Mouse (Mus musculus) megakaryocyte, embryonic 14.5 days (primary cell): ENCODE measurements at regions not wholly inside any gene's neighbourhood (a gene's known extent, or its start where the extent isn't known, plus 50 kb on each side); places are given as distances from the start of the nearest gene placed in this dataset.

Source experiments
- FLI1 ChIP-seq: IDR thresholded peaks from 2 replicates; pipeline ENCODE4 v1.6.1; 2012; ENCODE audit warnings: low read length, inconsistent platforms, mixed read lengths
- GATA1 ChIP-seq: IDR thresholded peaks from 3 replicates; pipeline ENCODE4 v1.6.1; 2012; ENCODE audit warnings: mixed read lengths, low read length, inconsistent platforms, borderline replicate concordance

- TF ChIP-seq FLI1 (no peak), GATA1 (no peak)
Measured at GRCm38 (mm10) chr8:97433584-97433983, 1545.2 kb upstream of the Got2 start.
